Mouse (Mus musculus): ENCODE measurements around the gene Brox.

Gene Brox

DNA sequence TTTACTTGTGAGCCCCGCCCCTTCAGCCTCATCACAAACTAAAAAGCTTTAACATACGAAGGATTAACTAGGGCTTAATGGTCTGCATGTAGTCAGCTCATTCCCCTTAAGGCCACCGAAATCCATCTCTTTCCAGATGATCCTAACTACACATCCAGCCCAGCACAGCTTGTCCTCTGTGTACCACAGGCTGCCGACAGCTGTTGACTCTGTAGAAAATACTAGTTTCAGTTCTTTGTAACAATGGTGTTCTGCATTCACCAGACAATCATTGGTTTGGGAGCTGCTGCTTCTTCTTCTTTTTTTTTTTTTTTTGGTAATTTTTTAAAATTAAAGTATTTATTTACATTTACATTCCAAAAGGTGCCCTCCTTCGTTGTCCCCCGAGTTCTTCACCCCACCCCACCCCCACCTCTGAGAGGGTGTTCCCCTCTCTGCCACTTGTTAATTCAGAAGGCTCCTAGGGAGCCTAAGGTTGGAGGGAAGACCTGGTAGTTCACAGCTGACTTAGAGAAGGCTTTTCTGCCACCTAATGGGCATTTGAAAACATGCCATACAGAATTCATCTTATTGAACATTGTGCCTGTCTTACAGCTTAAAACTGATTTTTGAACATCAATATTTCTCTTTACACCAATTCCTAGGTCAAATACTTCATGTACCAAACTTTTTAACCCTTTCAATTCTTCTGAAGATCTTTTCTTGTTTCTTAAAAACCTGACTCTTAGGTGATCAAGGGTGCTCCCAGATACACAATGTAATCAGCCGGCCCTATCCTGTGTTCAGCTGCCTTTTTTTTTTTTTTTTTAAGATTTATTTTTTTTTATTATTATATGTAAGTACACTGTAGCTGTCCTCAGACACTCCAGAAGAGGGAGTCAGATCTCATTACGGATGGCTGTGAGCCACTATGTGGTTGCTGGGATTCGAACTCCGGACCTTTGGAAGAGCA lies 23.9 kb downstream of the Brox start:
- peak; percentile 62 for DNase-seq (ENCODE audit: low read depth, low spot score)

- no peak for DNase-seq (ENCODE audit: low read depth, low spot score)
Measured at GRCm38 (mm10) chr1:183267666-183268065, 29.4 kb downstream of the Brox start.

- no peak for DNase-seq (ENCODE audit: low read depth, low spot score)
Measured at GRCm38 (mm10) chr1:183265921-183266467, 31.1 kb downstream of the Brox start.

DNA sequence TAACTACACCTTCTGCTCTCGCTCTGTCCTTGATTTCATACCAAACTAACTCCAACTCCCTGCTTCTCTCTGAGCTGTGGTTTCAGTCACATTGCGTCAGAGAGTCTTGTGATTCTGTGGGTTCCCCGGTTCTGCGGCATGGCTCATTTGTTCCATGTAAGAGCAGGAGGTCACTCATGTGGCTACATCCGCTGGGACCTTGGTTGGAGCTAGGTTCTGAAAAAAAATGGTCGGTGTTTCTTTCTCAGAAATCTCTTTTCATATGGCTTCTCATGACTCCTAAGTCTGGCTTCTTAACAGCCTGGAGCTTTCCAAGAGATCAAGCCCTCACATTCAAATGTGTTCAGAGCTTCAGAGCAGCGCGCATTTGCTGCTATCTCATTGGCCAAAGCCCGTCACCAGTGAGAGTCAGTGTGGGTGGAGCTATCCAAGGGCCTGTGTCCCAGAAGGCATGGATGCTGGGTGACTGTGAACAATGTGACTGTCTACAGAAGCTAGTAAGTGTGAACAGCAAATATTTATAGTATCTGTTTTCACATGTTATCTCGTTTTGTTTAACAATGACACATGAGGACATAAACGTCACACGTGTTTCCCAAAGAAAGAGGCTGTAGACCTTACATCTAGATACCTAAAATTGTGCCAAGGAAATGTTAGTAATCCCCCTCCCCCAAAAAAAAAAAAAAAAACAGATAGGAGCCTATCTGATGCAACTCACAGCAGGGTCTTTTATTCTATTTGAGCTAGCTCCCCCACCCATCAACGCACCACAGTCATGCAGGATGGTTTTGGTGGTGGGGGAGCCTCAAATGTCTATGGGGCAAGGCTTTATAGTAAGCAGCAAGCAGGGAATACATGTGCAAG lies 32.7 kb downstream of the Brox start:
- DNase-seq (ENCODE audit: low read depth, low spot score): peak; percentile 62

- no peak for DNase-seq (ENCODE audit: low read depth, low spot score)
Measured at GRCm38 (mm10) chr1:183252574-183252973, 44.5 kb downstream of the Brox start.

DNA sequence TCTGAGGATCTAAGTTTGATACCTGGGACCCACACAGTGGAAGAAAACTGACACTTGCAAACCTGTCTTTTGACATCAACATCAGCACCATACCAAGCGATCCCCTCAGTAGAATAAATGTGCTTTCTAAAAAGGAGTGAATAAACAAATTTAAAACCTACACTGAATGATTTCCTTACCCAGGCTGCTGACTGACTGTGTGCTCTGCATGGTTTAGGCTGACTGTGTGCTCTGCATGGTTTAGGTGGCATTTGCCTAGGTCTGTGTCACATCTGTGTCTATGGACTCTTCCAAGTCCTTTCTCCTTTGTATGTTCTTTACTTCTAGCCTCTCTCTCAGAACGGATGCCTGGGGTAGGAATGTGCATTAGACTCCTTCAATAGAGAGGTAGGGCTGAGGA lies 45.3 kb downstream of the Brox start:
- DNase-seq (ENCODE audit: low read depth, low spot score): no peak

- no peak for DNase-seq (ENCODE audit: low read depth, low spot score)
Measured at GRCm38 (mm10) chr1:183250612-183251011, 46.5 kb downstream of the Brox start.

- DNase-seq (ENCODE audit: low read depth, low spot score): no peak
Measured at GRCm38 (mm10) chr1:183248144-183248543, 48.9 kb downstream of the Brox start.

DNA sequence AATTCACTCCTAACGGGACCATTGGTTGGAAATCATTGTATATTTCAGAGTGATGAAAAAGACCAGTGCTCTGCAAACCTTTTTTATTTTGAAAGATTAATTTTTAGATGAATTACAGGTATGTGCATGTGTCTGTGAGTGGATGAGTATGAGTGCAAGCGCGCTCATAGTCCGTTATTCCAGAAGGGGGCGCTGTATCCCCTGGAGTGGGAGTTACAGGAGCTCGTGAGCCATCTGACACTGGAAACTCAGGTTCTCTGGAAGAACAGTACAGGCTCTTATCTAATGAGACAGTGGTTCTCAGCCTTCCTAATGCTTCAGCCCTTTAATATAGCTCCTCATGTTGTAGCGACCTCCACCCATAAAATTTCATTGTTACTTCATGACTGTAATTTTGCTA lies 53.8 kb downstream of the Brox start:
- DNase-seq (ENCODE audit: low read depth, low spot score): peak; percentile 55

DNA sequence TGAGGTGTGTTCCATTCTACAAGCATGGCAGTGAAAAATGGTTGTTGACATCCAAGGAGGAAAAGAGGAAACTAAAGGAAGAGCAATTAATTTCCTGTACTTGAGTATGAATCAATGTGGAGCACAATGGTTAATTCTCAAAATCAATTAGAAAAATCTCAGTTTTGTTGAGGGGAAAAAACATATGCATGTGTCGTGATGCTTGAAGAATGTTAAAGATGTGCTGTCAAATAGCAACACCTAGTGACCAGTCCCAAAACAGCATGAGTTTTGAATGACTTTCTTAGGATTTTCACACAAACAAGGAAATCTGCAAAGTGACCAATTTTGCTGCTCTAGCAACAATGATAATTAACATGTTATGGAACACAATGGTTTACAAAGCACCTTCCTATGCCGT lies 59.2 kb downstream of the Brox start:
- DNase-seq (ENCODE audit: low read depth, low spot score): peak; percentile 29

- DNase-seq (ENCODE audit: low read depth, low spot score): no peak
Measured at GRCm38 (mm10) chr1:183236460-183236859, 60.6 kb downstream of the Brox start.

- no peak for DNase-seq (ENCODE audit: low read depth, low spot score)
Measured at GRCm38 (mm10) chr1:183233679-183234174, 63.3 kb downstream of the Brox start.

GRCm38 (mm10) chr1:183232985-183233678 lies 63.9 kb downstream of the Brox start:
- DNase-seq (ENCODE audit: low read depth, low spot score): no peak

GRCm38 (mm10) chr1:183227469-183227868 lies 69.6 kb downstream of the Brox start:
- no peak for DNase-seq (ENCODE audit: low read depth, low spot score)

All from ES-CJ7 (cell line).